Mouse (Mus musculus) MEL (cell line): Measurements from ENCODE around the gene Ptprj. TPM values are rescaled to one million over a fixed set of nuclear protein-coding genes. Genes with fewer than 3 reads are reported as not detected.

Source experiments
- DNase-seq: peaks from one replicate; pipeline ENCODE4 v3.0.0; 2011; ENCODE audit warnings: low read depth, low spot score
- H3K27ac ChIP-seq: 2 replicates; pipeline ENCODE4 v1.5.1; 2012; ENCODE audit warnings: low read depth, mild to moderate bottlenecking, control low read depth, low read length, moderate library complexity; ENCODE audit not compliant: control insufficient read depth
- H3K27me3 ChIP-seq, 2 experiments: fragments of 150-350 bp in 1 of 2; sonication (generic) in 1 of 2; 2 replicates each; pipeline ENCODE4 v1.6.1; 2012; ENCODE audit warnings: low read length in 2 of 2, mild to moderate bottlenecking in 2 of 2, improper control_type of control experiment in 1 of 2, moderate library complexity in 1 of 2; ENCODE audit not compliant: insufficient read depth in 2 of 2, control insufficient read depth in 1 of 2
- H3K36me3 ChIP-seq, 2 experiments: 2 replicates each; pipeline ENCODE4 v1.6.1; 2012 to 2014; ENCODE audit warnings: low read length in 2 of 2, improper control_type of control experiment in 1 of 2, inconsistent platforms in 1 of 2, mild to moderate bottlenecking in 1 of 2; ENCODE audit not compliant: insufficient read depth in 2 of 2, control insufficient read depth in 1 of 2
- H3K4me1 ChIP-seq, 2 experiments: fragments of 150-350 bp in 1 of 2; sonication (generic) in 1 of 2; 2 replicates each; pipeline ENCODE4 v1.6.1; 2012; ENCODE audit warnings: low read length in 2 of 2, improper control_type of control experiment in 1 of 2, mild to moderate bottlenecking in 1 of 2; ENCODE audit not compliant: insufficient read depth in 2 of 2, control insufficient read depth in 1 of 2
- H3K4me3 ChIP-seq, 2 experiments: fragments of 150-350 bp in 1 of 2; sonication (generic) in 1 of 2; 2 replicates each; pipeline ENCODE4 v1.5.1; 2012; ENCODE audit warnings: low read depth in 2 of 2, low read length in 2 of 2, mild to moderate bottlenecking in 2 of 2, moderate library complexity in 2 of 2, control low read depth in 1 of 2, improper control_type of control experiment in 1 of 2; ENCODE audit not compliant: control insufficient read depth in 1 of 2, insufficient read depth in 1 of 2
- H3K79me2 ChIP-seq: 2 replicates; pipeline ENCODE4 v1.6.1; 2012; ENCODE audit warnings: mild to moderate bottlenecking, low read length, moderate library complexity; ENCODE audit not compliant: control insufficient read depth, poor library complexity, insufficient read depth
- H3K9ac ChIP-seq: 2 replicates; pipeline ENCODE4 v1.6.1; 2012; ENCODE audit warnings: low read depth, mild to moderate bottlenecking, control low read depth, low read length, moderate library complexity; ENCODE audit not compliant: control insufficient read depth, poor library complexity, severe bottlenecking
- H3K9me3 ChIP-seq: fragments of 150-350 bp; sonication (generic); replicated peaks from 2 replicates; pipeline ENCODE4 v1.6.1; 2012; ENCODE audit warnings: mild to moderate bottlenecking, low read length, improper control_type of control experiment, moderate library complexity; ENCODE audit not compliant: insufficient read depth
- CTCF ChIP-seq, 3 experiments: IDR thresholded peaks in 2 of 3; conservative IDR thresholded peaks in 1 of 3; 2 replicates each; pipeline ENCODE4 v1.5.1; 2011 to 2012; ENCODE audit warnings: low read length in 3 of 3, low read depth in 2 of 3, mild to moderate bottlenecking in 2 of 3, improper control_type of control experiment in 1 of 3, inconsistent platforms in 1 of 3, mixed read lengths in 1 of 3, moderate library complexity in 1 of 3; ENCODE audit not compliant: control insufficient read depth in 1 of 3, insufficient read depth in 1 of 3, poor library complexity in 1 of 3, severe bottlenecking in 1 of 3
- E2F4 ChIP-seq: IDR thresholded peaks from 2 replicates; pipeline ENCODE4 v1.6.1; 2011; ENCODE audit warnings: low read depth, low read length, improper control_type of control experiment, borderline replicate concordance
- ELF1 ChIP-seq: IDR thresholded peaks from 2 replicates; pipeline ENCODE4 v1.6.1; 2014; ENCODE audit warnings: low read depth, mild to moderate bottlenecking, inconsistent platforms, low read length, improper control_type of control experiment, moderate library complexity
- GATA1 ChIP-seq: IDR thresholded peaks from 2 replicates; pipeline ENCODE4 v1.6.1; 2011; ENCODE audit warnings: low read depth, low read length, improper control_type of control experiment
- MAZ ChIP-seq: IDR thresholded peaks from 2 replicates; pipeline ENCODE4 v1.6.1; 2012; ENCODE audit warnings: low read depth, mild to moderate bottlenecking, inconsistent platforms, low read length, improper control_type of control experiment
- MYB ChIP-seq: IDR thresholded peaks from 2 replicates; pipeline ENCODE4 v1.6.1; 2011; ENCODE audit warnings: mild to moderate bottlenecking, low read depth, low read length, improper control_type of control experiment
- POLR2AphosphoS2 ChIP-seq: IDR thresholded peaks from 2 replicates; pipeline ENCODE4 v1.6.1; 2011; ENCODE audit warnings: low read length, improper control_type of control experiment
- RCOR1 ChIP-seq: IDR thresholded peaks from 2 replicates; pipeline ENCODE4 v1.6.1; 2012; ENCODE audit warnings: low read depth, mild to moderate bottlenecking, inconsistent platforms, low read length, improper control_type of control experiment
- TBP ChIP-seq: IDR thresholded peaks from 2 replicates; pipeline ENCODE4 v1.8.0; 2011; ENCODE audit warnings: low read depth, low read length, improper control_type of control experiment
- TCF12 ChIP-seq: IDR thresholded peaks from 2 replicates; pipeline ENCODE4 v1.6.1; 2014; ENCODE audit warnings: low read depth, mild to moderate bottlenecking, inconsistent platforms, low read length, improper control_type of control experiment, moderate library complexity
- ZMIZ1 ChIP-seq: IDR thresholded peaks from 2 replicates; pipeline ENCODE4 v1.6.1; 2012; ENCODE audit warnings: low read depth, mild to moderate bottlenecking, inconsistent platforms, low read length, improper control_type of control experiment, moderate library complexity
- ZNF384 ChIP-seq: IDR thresholded peaks from 2 replicates; pipeline ENCODE4 v1.6.1; 2012; ENCODE audit warnings: low read depth, mild to moderate bottlenecking, inconsistent platforms, low read length, improper control_type of control experiment
- polyA plus RNA-seq, 2 experiments: library from polyadenylated mRNA; stranded (reverse) in 1 of 2; unstranded in 1 of 2; fragments of >175 nt in 1 of 2; fragments of >200 nt in 1 of 2; gene quantifications; 2 replicates each; pipeline versions ENCODE4 v1.2.1 to v1.2.4; 2012; ENCODE audit warnings: low replicate concordance in 2 of 2, low read depth in 1 of 2; ENCODE audit not compliant: insufficient read length in 2 of 2, insufficient read depth in 1 of 2, missing spikeins in 1 of 2
- total RNA-seq: library from RNA; depleted of rRNA; stranded (reverse); fragments of 300-350 nt; gene quantifications from 2 replicates; pipeline ENCODE4 v1.2.3, GENCODE M21; 2012

Ptprj gene
- total and polyA plus RNA-seq, 3 experiments: 6.4 to 10.2 TPM; not detected in 1

GRCm38 (mm10) chr2:90559015-90559687 lies 21.3 kb downstream of the Ptprj start:
- peak overlapping the region; percentile 94 for H3K27ac ChIP-seq
- peaks cover 17 to 48% of the 10 kb centered on the region in 2 experiments for H3K4me1 ChIP-seq
- H3K4me3 ChIP-seq: peak overlapping the region; percentile 17 to 32
- TF ChIP-seq TCF12 (no peak), MAZ (0 out of 2 replicates have a peak, but pooled peaks have one; percentile 3)
- no peaks in the 10 kb centered on the region for H3K27me3 ChIP-seq
- peak; percentile 80 for DNase-seq
- peaks cover 0 to 52% of the 10 kb centered on the region in 2 experiments; a peak in 2 of 4 replicates for H3K36me3 ChIP-seq
- H3K9ac ChIP-seq: peak overlapping the region; percentile 52
- H3K9me3 ChIP-seq: no peaks in the 10 kb centered on the region
- peaks cover 13% of the 10 kb centered on the region; the same call in 1 of the 2 replicates for H3K79me2 ChIP-seq

DNA sequence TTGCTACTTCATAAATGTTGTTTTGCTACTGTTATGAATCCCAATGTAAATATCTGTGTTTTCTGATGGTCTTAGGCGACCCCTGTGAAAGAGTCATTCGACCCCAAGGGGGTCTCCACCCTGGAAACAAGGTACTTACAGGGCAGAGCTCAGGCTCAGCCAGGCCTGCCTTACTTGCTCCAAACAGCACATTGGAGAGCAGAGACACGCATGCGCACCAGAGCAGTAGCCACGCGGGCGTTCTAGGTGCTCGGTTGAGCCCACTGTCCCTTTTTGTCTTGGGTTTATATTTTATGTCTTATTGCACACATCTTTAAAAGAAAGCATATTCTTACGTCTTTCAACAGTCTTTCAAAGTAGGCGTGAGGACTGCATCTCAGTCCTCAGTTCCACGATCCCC lies 22.1 kb downstream of the Ptprj start:
- no peak for DNase-seq
- Histone ChIP-seq H3K79me2 (peaks cover 13% of the 10 kb centered on the region; the same call in 1 of the 2 replicates), H3K9me3 (no peaks in the 10 kb centered on the region), H3K9ac (no peak overlapping the region), H3K27ac (peak overlapping the region; percentile 94), H3K27me3 (no peaks in the 10 kb centered on the region), H3K4me3 (no peak overlapping the region), H3K4me1 (peaks cover 17 to 41% of the 10 kb centered on the region in 2 experiments), H3K36me3 (peaks cover 0 to 48% of the 10 kb centered on the region in 2 experiments; a peak in 2 of 4 replicates)
- TF ChIP-seq ELF1 (no peak), GATA1 (no peak), ZNF384 (no peak), E2F4 (no peak), POLR2AphosphoS2 (no peak), RCOR1 (no peak), MYB (no peak)

DNA sequence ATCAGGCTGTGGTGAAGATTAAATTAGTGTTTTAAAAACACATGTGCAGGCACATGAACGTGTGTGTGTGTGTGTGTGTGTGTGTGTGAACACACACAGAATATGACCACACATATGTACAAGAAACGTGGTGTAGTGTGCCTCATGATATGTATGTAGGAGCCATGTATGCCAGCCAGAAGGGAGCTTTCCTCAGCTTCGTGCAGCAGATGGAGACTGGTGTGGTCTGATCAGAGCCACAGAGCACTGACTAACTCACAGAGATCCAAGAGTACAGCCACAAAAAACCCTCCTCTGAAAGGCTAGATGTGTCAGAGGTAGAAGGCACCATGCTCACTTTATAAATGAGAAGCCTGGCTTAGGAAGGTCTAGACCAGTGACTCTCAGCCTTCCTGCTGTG lies 22.5 kb downstream of the Ptprj start:
- Histone ChIP-seq H3K4me3 (no peak overlapping the region), H3K27ac (0 out of 2 replicates have a peak overlapping the region, but pooled peaks have one; percentile 5), H3K79me2 (peaks cover 13% of the 10 kb centered on the region; the same call in 1 of the 2 replicates), H3K36me3 (peaks cover 0 to 44% of the 10 kb centered on the region in 2 experiments; a peak in 2 of 4 replicates), H3K4me1 (peaks cover 17 to 41% of the 10 kb centered on the region in 2 experiments), H3K9me3 (no peaks in the 10 kb centered on the region), H3K27me3 (no peaks in the 10 kb centered on the region), H3K9ac (no peak overlapping the region)
- no peak for DNase-seq
- TF ChIP-seq GATA1 (no peak), ZMIZ1 (no peak), CTCF (IDR thresholded peaks at IDR 0.05 in 2 of 3, conservative IDR thresholded peaks at IDR 0.05 in 1 of 3; ENCODE audit: control insufficient read depth in 1 of 3, insufficient read depth in 1 of 3, low read depth in 2 of 3, low read length in 3 of 3, poor library complexity in 1 of 3, severe bottlenecking in 1 of 3) (no peak), TBP (no peak), ELF1 (no peak)
